Mouse (Mus musculus): Measurements from ENCODE around the gene Rundc3a.
A peak's percentile ranks its signal among the peaks of the same experiment; 100 is the strongest.
"Not testable (repeated sequence)": the region's sequence is repeated elsewhere in the genome, so short reads cannot be mapped to it uniquely, and the experiment has no call there.

Rundc3a gene

DNA sequence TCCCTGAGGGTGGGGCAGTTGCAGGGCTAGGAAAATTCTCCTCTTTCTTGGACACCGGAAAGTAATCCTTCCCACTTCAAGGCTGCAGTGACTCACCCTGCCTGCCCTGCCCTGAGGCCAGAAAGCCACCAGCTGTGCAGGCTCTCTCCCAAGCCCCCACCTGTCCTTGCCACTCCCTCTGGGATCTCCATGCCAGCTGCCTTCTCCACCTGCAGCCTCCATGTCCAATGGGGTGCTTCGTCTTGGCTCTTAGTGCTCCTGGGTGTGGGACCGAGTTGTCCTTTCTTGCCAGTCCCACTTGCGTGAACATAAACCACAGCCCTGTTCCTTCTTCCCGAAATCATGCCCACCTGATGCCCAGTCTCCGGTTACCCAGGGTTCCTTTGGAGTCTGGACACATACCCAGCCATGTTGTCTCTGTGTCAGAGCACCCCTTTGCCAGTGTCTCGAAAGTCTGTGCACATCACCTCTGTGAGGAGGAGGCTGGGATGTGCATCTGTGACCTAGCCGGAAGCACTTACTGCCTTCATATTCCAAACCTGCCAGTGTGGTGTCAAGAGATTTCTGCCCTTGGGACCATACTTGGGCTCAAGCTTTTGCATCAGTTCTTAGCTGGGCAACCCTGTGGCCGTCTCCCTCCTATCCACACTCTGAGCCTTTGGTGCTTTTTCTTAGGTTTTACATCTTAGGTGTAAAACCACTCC is 1.4 kb downstream of the Rundc3a start:
- DNase-seq = no peak

DNA sequence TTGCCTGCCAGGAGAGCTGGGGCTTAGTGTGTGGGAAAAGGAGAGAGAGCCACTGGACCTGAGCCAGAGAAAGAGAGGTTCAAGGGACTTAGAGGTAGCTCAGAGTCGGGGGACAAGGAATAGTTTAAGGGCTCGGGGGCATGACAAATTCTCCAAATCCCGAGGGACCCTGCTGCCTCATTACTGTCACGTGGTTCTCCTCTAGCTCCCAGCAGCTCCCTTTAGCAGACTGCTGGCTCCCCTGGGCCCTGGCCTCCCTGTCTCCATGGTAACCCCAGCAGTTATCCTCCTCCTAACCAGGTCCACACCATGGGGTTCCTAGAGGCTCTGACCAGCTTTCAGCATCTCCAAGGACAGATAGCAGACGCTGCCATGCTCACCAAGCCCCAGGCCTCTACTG is 2.0 kb downstream of the Rundc3a start:
- DNase-seq = peak; percentile 21

DNA sequence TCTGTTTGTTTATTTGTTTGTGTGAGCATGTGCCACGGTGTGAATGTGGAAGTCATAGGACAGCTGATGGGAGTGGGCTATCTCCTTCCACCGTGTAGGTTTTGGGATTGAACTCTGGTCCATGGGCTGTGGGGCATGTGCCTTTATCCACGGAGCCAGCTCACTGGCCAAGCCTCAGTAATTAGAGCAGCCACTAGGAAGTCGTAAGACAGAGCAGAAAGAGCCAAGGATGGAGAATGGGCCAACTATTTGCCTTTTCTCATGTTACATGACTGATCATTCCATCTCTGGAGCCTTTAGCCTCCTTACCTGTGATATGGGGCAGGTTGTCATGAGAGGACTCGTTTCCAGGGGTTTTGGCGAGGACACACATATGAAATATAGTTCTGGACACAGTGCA is 3.1 kb downstream of the Rundc3a start:
- no peak for DNase-seq

DNA sequence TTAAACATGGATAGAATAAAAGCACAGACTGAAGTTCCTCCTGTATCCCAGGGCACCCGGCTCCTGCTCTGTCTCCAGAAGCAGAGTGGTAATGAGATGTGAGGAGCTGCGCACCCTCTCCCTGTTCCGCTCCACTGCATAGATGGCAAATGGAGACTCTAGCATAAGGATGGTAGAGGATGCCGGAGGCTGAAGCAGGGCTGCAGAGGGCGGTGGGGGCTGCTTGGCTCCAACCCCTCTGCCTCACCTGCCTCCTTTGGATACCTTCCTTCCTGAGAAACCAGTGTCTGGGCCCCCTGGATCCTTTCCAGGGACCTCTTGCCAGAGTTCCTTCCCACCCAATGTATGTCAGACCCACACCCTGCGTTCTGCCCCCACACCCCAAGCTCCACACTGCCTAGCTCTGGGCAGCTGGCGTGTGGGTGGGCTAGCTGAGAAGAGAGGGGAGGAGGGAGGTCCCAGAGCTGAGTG is 3.5 kb downstream of the Rundc3a start:
- peak; percentile 76 for DNase-seq

- peak; percentile 56 for DNase-seq
Observed at GRCm38 (mm10) chr11:102398007-102398825, 5.0 kb downstream of the Rundc3a start.

DNA sequence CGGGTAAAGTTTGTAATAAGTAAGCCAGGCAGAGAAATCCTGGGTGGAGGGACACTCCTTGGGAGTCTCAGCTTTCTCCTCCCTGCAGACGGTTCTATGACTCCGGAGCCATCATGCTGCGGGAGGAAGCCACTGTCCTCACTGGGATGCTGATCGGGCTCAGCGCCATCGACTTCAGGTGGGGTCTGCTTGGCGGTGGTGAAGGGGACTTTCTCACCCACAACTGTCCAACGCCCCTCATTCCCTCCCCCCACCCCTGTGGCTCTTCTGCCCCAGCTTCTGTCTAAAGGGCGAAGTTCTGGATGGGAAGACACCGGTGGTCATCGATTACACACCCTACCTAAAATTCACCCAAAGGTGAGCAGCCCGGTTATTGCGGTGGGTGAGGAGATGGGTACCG is 5.9 kb downstream of the Rundc3a start:
- DNase-seq = peak; percentile 15

DNA sequence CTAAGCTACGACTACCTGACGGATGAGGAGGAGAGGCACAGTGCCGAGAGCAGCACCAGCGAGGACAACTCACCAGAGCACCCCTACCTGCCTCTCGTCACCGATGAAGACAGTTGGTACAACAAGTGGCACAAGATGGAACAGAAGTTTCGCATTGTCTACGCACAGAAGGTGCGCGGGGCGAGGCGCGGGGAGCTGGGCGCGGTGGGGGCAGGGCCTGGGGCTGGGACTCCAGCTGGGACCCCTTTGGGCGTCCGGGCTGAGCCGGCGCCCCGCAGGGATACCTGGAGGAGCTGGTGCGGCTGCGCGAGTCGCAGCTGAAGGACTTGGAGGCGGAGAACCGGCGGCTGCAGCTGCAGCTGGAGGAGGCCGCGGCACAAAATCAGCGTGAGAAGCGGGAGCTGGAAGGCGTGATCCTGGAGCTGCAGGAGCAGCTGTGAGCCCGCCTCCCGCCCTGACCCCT is 6.4 kb downstream of the Rundc3a start:
- DNase-seq = peak; percentile 64

DNA sequence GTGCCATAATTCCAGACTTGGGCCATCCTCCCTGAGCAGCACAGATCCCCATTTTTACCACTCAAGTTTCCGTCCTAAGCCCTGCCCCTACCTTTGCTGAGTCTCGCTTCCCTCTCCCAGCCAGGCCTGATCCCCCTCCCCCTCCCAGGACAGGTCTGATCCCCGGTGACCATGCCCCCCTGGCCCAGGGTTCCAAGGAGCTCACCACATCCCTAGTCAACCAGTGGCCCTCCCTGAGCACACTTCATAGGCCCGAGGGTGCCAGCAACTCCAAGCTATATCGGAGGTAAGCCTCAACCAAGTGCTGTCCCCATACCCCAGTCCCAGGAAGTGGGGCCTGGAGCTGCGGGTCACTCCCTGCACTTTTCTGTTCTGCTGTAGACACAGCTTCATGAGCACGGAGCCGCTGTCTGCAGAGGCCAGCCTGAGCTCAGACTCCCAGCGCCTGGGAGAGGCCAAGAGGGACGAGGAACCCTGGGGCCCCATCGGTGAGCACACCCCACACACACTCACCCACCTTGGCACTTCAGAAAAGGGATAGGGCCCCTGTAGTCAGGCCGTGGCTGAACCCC is 7.4 kb downstream of the Rundc3a start:
- DNase-seq = no peak

- DNase-seq = no peak
Observed at GRCm38 (mm10) chr11:102401898-102402500, 8.8 kb downstream of the Rundc3a start.

GRCm38 (mm10) chr11:102403657-102404056 is 10.5 kb downstream of the Rundc3a start:
- no peak for DNase-seq

DNA sequence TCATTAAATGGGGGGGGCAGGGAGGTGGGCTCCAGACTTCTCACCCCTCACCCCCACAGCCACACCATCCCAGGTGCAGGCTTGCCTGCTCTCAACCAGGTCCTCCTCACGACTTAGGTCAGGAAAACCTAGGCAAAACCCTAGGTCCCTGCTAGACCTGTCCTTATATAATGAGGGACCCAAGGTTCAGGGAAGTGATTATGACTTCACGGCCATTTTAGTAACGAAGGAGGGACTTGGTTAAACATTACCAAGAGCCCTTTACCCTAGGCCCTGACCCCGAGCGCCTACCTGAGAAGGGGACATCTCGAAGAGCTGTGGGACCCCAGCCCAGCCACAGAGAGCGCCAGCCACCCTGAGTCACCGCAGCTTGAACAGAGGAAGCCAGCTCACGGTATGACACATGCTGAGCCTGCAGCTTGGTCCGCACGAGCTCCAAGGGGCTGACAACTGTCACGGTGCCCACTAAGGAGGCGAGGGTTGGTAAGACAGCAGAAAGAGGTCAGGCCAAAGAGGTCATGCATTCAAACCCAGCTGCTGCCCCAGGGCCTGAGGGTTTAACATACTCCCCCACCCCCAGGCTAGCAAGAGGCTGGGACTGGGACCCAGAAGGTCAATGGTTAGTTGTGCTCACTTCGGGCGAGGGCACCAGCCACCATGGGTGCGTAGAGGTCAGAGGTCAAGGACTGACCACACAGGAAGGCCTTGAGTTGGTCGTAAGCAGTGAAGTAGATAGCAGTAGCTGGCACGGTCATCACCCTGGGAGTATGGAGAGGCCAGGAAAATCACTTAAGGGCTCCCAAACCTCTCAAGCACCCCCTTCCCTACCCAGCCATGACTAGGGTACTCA is 11.2 kb downstream of the Rundc3a start:
- DNase-seq = no peak

DNA sequence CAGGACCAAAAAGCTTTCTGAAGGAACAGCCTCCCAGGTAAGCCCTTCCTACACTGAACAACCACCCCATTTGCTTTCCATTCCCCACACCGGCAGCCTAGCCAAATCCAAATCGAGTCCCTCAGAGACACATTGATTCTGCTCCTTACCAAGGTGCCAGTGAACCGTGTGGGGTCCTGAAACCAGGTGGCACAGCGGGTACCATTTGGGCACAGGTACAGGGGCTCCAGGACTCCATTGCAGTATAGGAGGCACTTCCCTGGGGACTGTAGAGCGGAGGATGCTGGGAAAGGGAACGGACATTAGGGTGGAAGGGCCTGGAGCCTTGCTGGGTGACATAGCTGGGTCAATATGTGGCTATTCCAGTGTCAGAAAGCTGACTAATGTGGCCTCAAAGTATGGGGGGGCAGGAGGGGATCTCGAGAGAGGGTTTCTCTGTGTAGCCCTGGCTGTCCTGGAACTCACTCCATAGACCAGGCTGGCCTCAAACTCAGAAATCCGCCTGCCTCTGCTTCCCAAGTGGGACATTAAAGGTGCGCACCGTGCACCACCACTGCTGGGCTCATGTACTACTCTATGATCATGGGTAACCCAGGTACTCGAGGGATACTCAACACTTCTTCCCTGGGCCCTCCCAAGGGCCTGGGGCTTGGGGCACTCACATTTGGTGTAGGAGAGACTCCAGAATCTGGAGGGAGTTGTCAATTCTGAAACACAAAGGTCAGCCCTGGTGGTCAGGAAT is 12.5 kb downstream of the Rundc3a start:
- no peak for DNase-seq

DNA sequence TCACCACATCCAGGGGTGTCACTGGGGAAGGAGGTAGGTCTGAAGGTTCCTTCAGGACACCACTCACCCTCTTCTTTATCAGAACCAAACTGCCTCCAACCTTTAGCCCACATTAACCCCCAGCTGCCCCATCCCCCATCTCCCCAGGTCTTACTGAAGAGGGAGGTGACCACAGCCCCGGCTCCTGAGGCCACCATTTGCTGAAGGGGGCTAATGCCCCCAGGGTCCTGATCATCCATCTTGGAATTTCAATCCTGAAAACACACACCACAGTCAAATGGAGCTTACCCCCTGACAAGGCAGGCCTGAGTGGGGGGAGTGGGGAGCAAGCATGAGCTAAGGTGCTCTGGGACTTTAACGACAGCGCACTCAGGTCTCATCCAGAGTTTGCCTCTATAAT is 13.2 kb downstream of the Rundc3a start:
- no peak for DNase-seq

GRCm38 (mm10) chr11:102406900-102407833 is 14.0 kb downstream of the Rundc3a start:
- DNase-seq = peak; percentile 91

DNA sequence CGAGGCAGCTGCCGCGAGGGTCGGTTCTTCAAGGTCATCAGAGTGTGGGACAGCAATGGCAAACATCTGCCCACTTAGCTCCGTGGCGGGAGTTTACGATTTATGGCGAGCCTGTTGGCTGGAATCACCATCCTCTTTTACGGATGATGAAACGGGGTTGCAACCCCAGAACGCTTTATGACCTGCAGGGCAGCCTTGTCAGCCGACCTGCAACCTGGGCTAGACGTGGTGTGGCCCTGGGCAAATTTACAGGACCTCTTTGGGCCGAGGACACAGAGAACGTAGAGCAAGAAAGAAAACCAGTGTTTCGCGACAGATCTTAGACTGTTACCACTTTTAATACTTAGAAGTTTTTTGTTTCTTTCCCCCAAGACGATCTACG is 14.6 kb downstream of the Rundc3a start, which contains the start of gene Slc25a39:
Gene Slc25a39, minus strand, starts transcription at position 113 of the 382 bp plus-strand sequence.
- DNase-seq = no peak

DNA sequence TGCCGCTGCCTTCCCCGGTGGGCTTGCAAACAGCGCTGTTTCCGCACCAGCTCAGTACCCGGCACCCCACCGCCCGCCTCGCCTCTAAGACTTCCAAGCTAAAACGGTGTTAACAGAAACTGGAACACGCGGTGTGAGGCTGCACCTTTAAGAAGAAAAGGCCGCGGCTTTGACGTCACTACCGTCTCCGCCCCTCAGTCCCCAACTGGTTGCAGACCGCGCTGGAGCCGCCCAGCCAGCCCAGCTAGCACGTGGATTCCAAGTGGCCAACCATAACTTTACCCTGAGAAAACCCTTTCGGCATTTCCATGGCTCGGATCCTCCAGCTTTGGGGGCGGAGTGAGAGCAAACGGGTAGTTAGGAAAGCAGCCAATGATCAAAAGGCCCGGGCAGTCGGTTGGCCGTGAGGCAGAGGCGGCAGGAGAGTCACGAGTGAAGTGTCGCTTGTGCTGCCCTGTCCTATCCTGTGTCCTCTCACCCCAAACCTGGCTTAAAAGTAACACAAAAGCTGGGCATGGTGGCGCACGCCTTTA is 15.2 kb downstream of the Rundc3a start:
- peak; percentile 97 for DNase-seq

- no peak for DNase-seq
Observed at GRCm38 (mm10) chr11:102408888-102409794, 15.9 kb downstream of the Rundc3a start.

GRCm38 (mm10) chr11:102409795-102410330 is 16.7 kb downstream of the Rundc3a start:
- no peak for DNase-seq

DNA sequence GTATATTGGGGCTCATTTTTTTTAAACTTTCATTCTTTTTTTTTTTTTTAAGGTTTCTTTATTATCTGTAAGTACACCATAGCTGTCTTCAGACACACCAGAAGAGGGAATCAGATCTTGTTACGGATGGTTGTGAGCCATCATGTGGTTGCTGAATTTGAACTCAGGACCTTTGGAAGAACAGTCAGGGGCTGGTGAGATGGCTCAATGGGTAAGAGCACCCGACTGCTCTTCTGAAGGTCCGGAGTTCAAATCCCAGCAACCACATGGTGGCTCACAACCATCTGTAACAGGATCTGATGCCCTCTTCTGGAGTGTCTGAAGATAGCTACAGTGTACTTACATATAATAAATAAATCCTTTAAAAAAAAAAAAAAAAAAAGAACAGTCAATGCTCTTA is 17.1 kb downstream of the Rundc3a start:
- DNase-seq = not testable (repeated sequence)

Data from right cerebral cortex, adult 18-20 months (tissue).